Mouse (Mus musculus): ENCODE results near the gene Crocc2.

Crocc2 gene

DNA sequence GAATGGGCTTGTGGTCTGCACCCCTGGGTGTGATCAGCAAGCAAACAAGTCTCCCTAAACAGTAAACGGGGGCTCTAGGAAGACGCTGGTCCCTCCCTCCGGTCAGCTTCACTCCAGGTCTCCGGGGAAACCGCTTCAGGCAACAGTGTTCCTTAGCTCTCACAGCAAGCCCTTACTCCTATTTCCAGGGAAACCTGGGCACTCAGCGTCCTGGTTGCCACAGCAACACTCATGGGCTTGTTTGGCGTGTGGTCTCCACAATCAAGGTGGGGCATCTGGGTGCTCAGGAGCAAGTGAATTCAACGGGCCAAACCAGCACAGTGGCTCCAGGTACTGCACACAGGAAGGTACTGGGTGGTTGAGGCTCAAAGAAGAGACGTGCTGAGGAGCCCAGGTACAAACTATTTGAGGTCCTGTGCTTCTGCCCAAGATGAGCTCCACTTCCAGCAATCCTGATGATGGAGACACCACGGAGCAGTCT, at the start of gene Crocc2:
Gene Crocc2 (plus strand): TSS at position 431 of the 481 bp plus-strand sequence.
- no peak for DNase-seq (ENCODE audit: low read depth)

DNA sequence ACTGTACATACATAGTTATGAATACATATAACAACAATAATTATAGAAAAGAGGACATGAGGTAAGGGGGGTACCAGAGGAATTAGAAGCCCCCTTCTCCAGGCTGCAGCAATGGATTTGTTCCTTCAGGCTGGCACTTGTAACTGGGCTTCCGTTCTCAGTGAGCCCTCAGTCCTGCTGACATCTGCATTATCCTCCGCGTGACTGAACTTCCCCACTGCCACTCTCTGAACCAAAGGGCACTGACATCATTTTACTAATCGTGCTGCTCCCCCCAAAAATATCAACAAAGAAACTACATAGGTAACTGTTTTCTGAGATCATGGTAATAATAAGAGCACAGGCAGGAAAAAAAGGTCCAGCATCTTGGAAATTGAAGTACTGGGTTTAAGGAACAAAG, 49.7 kb upstream of the Crocc2 start:
- DNase-seq (ENCODE audit: low read depth), result no peak

DNA sequence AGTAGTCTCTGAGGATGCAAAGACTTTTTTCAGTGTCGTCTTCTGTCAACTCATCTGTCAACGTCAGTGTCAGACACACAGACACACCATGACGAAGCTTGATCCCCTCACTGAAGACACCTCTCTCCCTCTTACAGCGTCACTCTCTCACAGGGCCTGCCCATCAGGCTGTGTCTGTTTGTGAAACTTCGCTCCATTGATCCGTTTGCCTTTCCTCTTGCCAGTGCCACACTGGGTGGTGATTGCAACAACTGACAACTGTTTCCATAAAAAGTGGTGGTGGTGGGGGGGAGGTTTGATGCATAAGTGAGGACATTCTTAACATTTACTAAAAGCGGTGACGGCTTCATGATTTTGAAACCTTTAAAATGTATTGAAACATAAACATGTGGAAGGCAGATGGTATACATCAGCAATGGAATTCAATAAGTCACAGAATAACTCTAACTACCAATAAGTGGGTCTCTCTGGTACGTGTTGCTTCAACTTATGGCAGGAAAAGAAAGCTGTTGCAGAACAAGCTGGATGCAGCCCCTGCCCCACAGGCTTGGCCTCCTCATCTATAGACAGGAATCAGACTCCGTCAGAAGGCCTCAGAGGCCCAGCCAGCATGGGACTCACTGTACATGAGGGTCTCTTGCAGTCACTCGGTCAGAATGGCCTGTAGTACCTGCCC, 45.2 kb upstream of the Crocc2 start:
- no peak for DNase-seq (ENCODE audit: low read depth)

DNA sequence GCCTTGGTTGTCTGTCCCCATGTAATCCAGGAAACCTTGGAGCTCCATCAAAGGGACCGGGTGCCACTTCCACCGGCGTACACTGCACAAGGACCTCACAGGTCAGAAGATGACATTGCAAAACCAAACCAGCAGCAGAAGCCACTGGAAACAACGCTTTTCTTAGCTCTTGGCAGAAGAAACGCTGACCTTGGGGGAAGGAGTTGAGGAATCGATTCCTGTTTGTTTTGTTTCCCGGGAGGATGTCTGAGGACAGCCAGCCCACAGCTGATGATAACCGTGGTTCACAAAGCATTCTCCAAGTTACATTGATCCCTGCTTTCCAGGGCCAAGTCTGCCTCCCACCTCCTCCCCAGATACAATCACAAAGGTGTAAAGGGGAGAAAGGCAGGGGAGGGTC, 44.5 kb upstream of the Crocc2 start:
- DNase-seq (ENCODE audit: low read depth), result no peak

DNA sequence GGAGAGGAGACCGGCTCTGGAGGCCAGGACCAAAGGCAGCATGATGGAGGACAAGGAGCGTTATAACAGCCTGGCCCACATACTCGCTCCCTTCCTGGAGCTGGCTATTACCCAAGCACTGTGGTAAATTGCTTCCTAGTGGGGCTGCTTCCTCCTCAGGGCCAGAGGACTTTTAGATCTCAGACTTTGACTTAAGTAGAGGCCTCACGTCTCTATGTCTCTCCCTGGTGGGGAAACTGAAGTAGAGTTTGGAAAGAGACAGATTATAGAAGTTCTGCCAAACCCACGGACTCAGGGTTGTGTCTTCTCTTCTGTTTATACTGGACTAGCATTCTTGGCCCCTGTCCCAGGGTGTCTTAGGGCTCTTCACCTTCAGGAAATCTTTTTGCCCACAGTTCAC, 43.3 kb upstream of the Crocc2 start:
- peak; percentile 27 for DNase-seq (ENCODE audit: low read depth)

DNA sequence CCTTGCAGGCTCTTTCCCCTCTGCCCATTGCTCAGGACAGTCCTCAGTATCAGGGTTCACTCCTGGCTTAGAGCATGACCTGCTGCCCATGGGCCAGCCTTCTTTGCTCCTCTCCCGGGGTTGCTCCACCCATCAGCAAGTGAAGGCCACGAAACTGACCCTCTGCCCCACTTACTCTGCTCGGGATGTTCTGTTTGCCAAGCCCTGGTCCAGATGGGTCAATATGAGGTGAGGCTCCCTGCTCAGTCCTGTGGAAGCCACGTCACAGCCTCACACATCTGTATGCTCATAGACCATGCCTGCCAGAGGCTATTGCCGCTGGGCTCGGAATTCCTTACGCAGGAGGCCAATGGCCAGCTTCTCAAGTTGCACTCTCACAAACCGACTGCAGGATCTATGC, 40.3 kb upstream of the Crocc2 start:
- no peak for DNase-seq (ENCODE audit: low read depth)

DNA sequence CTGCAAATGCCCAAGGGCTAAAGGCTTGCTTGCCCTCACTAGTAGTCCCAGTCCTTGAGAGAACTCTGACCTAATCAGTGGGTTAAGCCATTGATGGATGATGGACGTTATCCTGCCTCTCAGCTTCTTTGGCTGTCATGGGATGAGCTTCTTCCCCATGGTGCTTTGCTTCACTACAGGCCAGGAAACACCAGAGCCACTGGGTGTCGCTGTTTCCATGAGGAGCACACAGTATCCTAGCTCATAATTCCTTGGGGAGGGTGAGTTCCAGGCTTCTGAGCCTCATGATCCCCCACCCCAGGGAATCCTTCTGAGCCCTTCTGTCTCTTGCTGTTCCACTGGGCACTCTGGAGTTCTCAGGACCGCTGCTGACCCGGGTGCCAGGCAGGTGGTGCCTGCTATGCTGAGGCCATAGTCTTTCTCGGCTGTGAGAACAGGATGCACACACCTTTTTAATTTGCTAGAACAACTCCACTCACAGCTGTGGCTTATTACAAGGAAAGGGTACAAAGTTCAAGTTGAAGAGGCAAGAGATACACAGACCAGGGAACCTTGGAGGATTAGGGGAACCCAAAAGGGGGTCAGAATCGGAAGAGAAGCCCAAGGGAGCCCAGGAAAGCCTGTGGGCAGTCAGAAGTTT, 39.7 kb upstream of the Crocc2 start:
- DNase-seq (ENCODE audit: low read depth), result peak; percentile 27

DNA sequence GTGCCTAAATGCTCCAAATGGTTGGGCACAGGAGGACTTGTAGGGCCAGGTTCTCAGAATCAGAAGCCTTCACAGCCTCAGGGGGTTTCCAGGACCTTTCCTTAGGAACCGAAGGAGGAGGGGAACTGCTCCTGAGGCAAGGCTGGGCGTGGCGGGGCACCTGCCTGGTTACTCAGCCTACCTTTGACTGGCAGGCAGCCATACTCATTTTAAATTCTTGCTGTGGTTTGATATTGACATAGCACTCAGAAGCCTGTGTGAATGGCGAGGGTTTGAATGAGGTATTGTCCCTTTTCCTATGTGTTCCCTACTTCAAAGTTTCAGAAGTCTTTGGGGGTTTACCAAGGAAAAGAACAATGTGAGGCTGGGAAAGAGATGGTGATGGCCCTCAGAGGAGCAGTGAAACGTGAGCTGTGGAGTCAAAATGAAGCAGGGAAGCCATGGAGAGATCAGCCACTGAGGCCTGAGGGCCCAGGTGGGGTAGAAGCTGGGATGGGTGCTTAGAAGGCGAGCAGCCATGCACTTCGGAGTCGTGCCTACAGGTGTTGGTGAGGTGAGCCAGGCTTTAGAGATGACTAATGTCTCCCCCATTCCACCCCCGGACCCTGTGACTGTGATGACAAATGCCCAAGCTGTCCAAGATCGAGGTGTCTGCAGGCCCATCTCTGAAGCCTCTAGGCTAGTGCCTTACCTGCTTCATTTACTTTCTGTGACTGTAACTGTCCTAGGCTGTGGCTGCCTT, 38.1 kb upstream of the Crocc2 start:
- DNase-seq (ENCODE audit: low read depth), result no peak

DNA sequence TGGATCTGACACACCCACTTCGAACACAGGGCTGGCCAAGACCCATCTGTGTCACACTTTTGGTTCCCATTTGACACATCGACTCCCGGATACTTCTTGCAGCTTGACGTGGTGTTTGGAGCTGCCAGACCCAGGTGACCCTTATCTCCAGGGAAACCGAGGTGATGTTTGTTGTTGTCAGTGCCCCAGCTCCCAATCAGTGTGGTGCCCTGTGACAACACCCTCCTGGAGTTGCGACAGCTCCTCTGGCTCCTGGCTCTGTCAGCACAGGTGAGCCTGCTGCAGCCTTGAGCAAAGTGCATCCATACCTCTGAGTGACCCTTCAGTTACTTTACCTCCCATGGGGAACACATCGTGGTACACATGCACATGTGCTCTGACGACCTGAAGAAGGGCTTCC, 35.8 kb upstream of the Crocc2 start:
- DNase-seq (ENCODE audit: low read depth), result no peak

DNA sequence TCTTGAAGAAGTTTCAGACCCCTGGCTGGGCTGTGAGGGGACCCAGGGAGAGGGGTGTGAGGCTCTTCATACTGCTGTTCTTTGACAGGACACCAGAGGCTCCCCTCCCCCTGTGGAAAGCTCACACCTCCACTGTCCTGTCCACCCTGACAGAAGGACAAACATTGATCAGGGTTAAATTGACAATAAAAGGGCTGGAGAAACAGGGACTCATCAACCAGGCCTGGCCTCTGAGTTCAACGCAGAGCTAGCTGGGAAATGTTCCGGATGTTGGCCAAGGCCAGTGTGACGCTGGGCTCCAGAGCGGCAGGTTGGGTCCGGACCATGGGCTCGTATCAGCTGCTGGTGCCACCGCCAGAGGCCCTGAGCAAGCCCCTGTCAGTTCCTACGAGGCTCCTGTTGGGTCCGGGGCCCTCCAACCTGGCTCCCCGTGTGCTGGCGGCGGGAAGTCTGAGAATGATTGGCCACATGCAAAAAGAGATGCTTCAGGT, 33.4 kb upstream of the Crocc2 start, which contains the start of gene Agxt:
Gene Agxt (plus strand): TSS at position 205 of the 491 bp plus-strand sequence.
- no peak for DNase-seq (ENCODE audit: low read depth)

DNA sequence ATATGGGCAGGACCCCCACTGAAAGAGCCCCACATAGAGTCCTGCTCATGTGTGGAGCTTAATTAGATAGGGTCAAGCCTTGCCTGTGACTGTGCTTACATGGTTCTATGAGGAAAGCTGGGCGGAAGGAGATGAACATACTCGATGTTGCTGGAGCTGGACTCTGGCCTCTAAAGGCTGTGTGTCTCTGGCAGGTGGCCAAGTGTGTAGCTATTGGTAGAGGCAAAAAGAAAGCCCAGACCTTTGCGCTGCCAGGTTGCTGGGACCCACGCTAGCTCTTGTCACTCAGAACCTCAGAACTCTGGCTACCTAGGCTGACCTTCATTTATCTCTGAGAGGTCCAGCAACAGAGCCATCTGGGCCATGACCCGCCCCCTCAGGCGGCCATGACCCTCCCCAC, 30.0 kb upstream of the Crocc2 start:
- DNase-seq (ENCODE audit: low read depth), result no peak

DNA sequence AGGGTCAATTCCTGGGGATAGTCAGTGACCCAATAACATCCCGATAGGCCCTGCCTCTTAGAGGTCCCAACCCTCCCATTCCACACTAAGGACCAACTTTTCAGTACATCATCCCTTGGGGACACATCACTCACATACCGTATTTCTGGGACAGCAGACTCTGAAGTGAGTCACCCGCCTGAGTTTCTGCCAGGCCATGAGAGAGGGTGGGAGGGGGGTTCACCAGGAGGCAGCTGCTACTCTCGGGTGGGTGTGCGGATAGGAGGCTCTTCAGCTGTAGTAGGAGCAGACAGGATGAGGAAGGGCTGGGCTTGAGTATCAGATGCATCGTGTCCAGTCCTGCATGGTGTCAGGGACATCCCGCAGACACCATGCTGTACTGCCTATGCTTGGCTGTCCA, 28.8 kb upstream of the Crocc2 start:
- DNase-seq (ENCODE audit: low read depth), result no peak

DNA sequence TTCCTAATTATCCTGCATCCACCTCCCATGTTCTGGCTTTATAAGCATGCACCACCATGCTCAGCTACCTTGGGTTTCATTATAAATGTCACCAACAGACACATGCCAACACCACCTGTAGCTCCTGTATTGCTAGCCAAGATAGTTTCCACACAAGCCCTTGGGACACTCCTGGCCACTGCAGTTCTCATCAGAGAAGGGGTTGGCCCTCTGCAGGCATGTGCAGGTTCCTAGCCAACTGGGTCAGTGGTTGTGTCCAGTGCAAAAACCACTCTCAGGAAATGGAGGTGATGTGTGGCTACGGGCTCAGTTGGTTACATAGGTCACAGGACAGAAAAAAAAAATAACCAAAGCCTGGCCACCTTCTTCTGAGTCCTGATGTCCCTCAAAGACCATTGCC, 25.7 kb upstream of the Crocc2 start:
- no peak for DNase-seq (ENCODE audit: low read depth)

DNA sequence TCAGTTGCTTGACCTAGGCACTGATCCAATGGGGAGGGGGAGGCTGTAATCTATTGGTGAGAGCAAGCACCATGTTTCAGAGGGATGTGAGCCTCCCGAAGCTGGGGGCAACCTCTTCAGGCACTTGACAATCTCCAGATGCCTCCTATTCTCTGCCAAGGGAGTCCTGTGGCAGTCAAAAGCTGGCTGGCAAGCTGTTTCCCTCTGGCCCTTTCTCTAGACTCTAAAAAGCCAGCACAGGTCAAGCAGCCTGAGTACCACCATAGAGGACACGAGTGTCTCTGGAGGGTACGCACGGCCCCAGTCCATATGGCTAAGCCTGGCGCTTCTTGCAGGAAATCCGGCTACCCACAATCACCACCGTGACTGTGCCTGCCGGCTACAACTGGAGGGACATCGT, 24.3 kb upstream of the Crocc2 start:
- DNase-seq (ENCODE audit: low read depth), result no peak

DNA sequence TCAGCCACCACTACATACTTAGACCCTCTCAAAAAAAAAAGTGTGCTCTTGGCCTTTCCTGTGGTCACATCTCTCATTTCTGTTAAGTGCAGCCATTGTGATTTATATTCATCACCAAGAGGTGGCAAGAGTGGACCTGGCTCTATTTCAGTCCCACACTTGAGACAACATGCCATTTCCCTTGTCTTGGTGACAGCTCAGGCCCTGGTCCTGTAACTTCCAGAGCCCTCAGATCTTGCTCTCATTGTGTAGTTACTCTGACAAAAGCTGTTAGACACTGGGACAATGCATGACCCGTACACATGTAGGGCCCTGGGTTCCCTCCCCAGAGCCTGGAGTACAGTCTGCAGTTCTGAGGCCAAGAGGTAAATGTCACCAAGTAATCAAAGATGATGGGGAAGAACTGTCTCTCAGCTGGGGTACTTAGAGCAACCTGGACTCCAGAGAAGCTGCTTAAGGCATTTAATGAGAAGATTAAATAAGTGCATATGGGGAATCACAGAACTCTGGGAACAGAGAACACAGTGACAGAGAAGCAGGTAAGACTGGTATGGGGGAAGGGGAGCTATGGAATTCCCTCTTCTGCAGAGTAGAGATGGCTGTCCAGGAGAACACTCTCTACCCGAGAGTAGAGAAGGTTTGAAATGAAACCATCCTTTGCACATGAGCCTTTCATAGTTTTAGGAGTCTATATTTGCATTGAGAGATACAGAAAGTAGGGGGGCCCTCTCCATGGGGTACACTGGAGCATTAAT, 17.4 kb upstream of the Crocc2 start:
- DNase-seq (ENCODE audit: low read depth), result no peak

DNA sequence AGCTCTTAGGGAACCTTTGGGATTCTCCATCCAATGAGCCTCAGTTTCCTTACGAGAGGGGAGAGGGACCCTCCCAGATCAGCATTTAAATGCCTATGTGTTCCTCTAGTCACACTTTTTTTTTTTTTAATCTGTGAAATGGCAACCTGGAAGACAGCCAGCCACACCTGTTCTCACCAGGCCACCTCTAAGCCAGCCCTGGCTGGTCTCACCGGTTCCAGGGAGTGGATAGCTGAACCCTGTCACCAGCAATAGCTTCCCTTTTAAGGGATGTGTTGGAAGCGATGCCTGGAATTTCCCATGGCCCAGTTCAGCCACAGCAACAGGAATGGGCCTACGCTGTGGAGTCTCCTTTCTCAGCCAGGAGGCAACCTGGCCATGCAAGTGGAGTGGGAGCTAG, 11.0 kb upstream of the Crocc2 start:
- no peak for DNase-seq (ENCODE audit: low read depth)

DNA sequence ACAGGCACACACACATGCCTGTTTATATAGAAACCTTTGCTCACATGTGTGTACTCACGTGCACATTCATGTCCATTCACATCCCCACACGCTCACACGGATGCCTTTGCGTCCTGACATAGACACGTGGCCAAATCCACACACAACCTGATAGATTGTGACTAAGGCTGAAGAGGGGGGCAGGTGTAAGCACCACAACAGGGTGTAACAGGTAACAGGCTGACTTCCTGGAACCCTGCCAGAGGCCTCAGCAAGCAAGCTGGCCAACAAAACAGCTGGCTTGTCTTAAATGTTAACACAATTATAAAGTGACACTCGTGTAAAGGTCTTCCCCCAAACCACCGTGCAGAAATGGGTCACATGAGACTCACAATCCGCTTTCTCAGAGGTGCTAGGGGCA, 9.6 kb upstream of the Crocc2 start:
- DNase-seq (ENCODE audit: low read depth), result no peak

DNA sequence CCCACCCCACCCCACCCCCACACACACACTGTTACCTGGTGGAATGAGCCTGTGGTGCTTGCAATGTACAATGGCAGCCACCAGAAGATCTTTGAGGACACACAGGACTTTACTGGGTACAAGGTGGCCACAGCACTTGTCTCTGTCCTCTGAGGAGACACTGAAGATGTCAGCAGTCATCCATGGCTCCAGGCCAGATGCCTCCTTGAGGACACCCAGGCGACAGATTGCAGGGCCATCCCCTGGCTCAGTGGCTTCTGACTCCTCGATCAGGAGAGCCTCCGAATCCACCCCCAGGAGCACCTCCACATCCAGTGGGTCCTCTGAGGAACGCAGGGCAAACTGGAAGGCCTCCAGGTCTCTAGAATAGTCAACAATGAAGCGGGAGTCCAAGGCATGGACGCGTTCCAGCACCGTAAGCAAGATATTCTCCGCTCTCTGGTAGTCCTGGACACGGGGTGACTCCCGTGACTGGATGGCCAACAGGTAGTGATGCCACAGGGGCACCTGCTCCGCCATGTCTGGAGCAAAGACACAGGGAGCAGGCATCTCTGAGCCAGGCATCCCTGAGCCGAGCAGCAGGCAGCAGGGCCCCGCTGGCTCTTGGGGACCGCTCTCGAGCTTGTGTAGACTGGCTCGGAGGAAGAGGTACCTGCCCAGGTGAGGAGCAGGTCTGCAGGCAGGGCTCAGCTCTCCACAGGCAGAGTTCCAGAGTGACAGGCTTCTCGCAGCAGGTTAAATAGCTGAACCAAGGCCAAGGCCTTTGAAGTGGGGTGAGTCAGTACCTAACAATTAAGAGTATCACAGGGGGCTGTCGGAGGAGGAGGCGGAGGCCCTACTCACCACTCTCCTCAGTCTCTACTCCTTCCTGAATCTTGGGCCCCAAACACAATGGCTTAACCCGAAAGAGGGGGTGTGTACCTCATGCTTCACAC, 8.7 kb upstream of the Crocc2 start:
- no peak for DNase-seq (ENCODE audit: low read depth)

DNA sequence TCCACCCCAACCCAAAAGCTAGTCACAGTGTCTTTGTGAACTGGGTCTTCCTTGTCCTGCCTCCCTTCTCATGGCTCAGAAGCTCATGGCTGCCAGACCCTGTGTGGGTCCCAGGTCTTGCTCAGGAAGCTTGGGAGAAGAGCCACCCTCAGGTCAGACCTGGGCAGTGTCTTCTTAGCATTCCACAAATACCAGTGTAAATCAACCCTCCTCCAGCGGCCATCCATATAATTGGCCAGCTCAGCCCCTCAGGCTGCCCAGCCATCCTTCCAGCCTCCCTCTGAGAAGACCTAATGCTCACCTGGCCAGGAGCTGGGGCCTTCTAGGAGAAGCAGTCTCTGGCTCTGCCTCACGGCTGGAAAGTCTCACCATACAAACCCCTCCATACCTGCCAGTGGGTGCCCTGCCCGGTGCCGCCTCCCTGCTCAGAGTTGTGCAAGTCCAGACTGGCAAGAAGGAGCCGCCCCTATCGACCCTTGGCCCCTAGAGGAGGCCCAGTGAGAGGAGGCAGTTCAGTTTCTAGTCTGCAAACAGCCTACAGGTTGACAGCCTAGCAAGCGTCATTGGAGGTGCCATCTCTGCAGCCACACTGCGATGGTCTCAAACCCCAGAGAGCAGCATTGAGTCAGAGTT, 7.9 kb upstream of the Crocc2 start, which contains the start of gene 2310007B03Rik:
Gene 2310007B03Rik (minus strand): TSS at position 448 of the 633 bp plus-strand sequence.
- DNase-seq (ENCODE audit: low read depth), result no peak

DNA sequence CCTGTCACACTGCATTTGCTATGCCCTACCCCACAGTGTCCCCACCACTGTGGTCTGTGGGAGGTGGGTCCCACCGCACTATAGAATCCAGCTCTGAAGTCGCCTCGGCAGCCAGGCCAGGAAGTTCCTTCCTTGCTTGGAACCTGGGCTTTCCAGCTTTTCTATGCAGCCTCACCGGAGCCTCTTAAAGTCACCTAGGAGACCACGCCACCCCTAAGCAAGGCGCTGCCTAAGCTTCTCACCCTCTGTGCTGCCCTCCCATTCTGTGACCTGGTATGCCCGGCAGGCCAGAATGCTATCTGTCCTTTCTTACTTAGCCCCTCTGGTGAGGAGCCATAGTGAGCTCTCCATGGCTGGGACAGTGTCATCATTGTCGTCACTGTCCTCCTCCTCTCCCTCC, 7.2 kb upstream of the Crocc2 start:
- no peak for DNase-seq (ENCODE audit: low read depth)

DNA sequence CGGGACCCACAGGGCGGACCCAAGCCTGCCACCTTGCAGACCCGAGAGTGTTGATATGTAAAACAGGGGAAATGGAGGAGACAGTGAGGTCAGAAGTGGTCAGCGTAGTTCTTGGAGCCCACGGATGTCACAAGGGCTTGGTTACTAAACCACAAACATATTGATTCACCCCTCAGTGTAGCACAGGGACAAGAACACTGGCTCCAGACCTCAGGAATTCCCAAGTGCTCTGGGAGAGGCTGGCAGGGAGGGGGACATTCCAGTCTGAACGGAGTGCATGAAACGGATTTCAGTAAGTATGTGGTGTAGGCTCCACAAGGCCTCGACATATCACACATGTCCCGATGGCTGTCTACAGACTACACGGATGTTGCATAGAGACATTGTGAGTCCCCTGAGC, 6.6 kb upstream of the Crocc2 start:
- DNase-seq (ENCODE audit: low read depth), result no peak

Data from fibroblast of lung, adult 2 months (primary cell).